Mouse (Mus musculus): ENCODE results near the gene Otud3. TPM values are rescaled to one million over a fixed set of nuclear protein-coding genes. Genes with fewer than 3 reads are reported as not detected.
A peak's percentile ranks its signal among the peaks of the same experiment; 100 is the strongest.
"Not testable (repeated sequence)": the region's sequence is repeated elsewhere in the genome, so short reads cannot be mapped to it uniquely, and the experiment has no call there.

The Otud3 gene
- polyA plus RNA-seq, 1 experiment from 2014 or later: 2.8 TPM

DNA sequence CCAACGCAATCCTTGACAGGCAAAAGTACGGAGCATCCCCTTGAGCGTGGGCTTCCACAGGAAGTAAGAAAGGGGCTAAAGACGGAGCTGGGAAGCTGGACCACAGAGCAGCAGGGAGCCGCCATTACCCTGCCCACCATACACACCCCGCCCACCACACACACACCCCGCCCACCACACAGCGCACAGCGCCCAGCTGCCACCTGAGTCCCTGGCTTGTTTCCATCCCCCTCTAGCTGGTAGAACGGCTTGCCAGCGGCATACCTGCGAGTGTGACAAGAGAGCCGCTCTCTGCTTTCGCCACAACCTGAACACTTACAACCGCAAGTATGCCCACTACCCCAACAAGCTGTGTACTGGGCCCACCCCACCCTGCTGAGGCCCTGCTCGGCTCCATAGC lies 31.6 kb downstream of the Otud3 start:
- Histone ChIP-seq H3K36me3 (replicated peaks) (no peaks in the 10 kb centered on the region), H3K9ac (no peak overlapping the region), H3K4me3 (no peak overlapping the region), H3K9me3 (no peaks in the 10 kb centered on the region), H3K4me1 (peaks cover 3% of the 10 kb centered on the region; the same call in 1 of the 2 replicates), H3K27ac (no peak overlapping the region), H3K27me3 (replicated peaks) (no peaks in the 10 kb centered on the region), H3K4me2 (peak overlapping the region; percentile 14)
- ATAC-seq (replicated peaks): no peak
- whole genome bisulfite sequencing: 12% methylated on average over 16 of the region's 16 CpGs

DNA sequence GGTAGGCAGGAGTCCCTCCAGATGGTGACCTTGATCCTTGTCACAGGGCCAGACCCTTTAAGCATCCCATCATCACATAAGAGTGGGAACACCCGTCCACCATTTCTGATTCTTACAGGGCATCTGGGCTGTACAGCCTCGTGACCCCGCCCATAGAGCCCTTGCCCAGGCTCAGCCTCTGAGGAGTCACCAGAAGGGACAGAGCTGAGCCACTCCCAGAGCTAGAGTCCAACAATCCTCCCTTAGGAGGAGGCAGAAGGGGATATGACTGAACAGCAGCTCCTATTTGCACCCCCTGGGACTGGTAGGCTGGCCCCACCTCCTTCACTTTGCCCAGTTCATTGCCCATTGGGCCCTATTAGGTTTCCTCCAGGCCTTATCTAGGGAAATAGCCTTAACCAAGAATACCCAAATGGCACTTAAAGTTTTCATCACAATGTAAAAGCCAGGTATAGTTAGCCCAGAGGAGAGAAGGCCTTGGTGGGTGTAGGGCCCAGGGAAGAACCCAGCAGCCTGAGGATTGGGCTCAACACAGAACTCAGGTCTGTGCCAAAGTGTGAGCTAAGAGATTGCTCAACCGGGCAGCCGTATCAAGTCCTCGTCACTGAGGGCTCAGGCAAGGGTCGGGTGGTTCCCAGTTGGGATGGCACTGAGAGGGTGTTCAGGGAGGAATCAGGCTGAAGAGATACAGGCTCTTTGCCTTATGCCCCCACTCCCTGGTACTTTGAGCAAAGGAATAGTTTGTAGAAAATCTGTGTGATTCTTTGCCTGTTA lies 32.7 kb downstream of the Otud3 start:
- H3K27ac ChIP-seq: no peak overlapping the region
- no peak overlapping the region for H3K9ac ChIP-seq
- H3K27me3 ChIP-seq (replicated peaks): no peaks in the 10 kb centered on the region
- peaks cover 3% of the 10 kb centered on the region; the same call in 1 of the 2 replicates for H3K4me1 ChIP-seq
- no peak for ATAC-seq (replicated peaks)
- 87% methylated on average over 7 of the region's 7 CpGs for WGBS
- no peak overlapping the region for H3K4me2 ChIP-seq
- H3K36me3 ChIP-seq (replicated peaks): no peaks in the 10 kb centered on the region
- no peaks in the 10 kb centered on the region for H3K9me3 ChIP-seq
- H3K4me3 ChIP-seq: no peak overlapping the region

- ATAC-seq (replicated peaks): no peak
- no peak overlapping the region for H3K4me3 ChIP-seq
- H3K4me1 ChIP-seq: peaks cover 3% of the 10 kb centered on the region; the same call in 1 of the 2 replicates
- H3K9me3 ChIP-seq: no peaks in the 10 kb centered on the region
- no peaks in the 10 kb centered on the region for H3K27me3 ChIP-seq (replicated peaks)
- H3K4me2 ChIP-seq: no peak overlapping the region
- H3K27ac ChIP-seq: no peak overlapping the region
- H3K36me3 ChIP-seq (replicated peaks): no peaks in the 10 kb centered on the region
- WGBS: 89% methylated on average over 11 of the region's 11 CpGs
- H3K9ac ChIP-seq: no peak overlapping the region
Observed at GRCm38 (mm10) chr4:138879808-138880207, 33.9 kb downstream of the Otud3 start.

DNA sequence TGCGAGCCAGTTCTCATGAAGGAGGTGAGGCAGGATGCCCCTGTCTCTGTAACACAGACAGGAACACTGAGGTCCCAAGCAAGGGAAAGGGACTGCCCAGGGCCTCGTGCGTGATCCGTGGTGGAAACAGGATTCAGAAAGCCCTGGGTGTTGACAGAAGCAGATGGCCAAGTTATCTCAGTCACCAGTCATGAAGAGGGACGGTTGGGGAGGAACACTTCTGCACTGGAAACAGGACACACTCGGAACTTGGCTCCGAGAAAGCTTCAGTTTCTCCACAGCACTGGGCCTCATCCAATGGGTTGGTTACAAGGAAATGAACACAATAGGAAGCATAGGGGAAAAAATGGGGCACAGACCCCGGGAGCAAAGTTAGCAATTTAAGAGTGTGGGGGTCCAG lies 35.0 kb downstream of the Otud3 start:
- ATAC-seq (replicated peaks): no peak
- Histone ChIP-seq H3K9me3 (no peaks in the 10 kb centered on the region), H3K27me3 (replicated peaks) (no peaks in the 10 kb centered on the region), H3K4me1 (peaks cover 3% of the 10 kb centered on the region; the same call in 1 of the 2 replicates), H3K4me2 (no peak overlapping the region), H3K36me3 (replicated peaks) (no peaks in the 10 kb centered on the region), H3K4me3 (no peak overlapping the region), H3K27ac (no peak overlapping the region), H3K9ac (no peak overlapping the region)
- WGBS: 67% methylated on average over 8 of the region's 8 CpGs

DNA sequence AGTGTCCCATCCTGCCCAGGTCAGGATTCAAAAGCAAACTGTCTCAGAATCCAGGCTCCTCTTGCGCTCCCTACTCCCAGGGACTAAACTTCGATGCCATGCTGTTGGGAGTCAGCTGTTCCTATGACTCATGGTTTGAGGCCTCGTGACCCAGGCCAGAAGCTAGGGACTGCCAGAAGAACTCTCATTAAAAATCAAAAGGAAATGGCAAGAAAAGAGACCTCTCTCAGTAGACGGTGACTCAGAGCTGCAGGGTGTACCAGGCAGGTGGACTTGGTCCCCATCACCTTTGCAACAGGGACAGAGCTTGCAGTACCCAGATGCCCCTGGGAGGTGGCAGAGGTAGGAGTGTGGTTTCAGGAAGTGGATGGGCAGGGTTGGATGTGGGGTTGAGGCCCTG lies 36.0 kb downstream of the Otud3 start, which contains the start of gene Pla2g2e:
TSS of gene Pla2g2e (plus strand) at position 212 of the 400 bp plus-strand sequence.
- WGBS: 91% methylated on average over 4 of the region's 4 CpGs
- no peaks in the 10 kb centered on the region for H3K27me3 ChIP-seq (replicated peaks)
- H3K9ac ChIP-seq: no peak within 1 kb of the TSS
- H3K4me1 ChIP-seq: peaks cover 3% of the 10 kb centered on the region; the same call in 1 of the 2 replicates
- H3K36me3 ChIP-seq (replicated peaks): no peaks in the 10 kb centered on the region
- H3K9me3 ChIP-seq: no peaks in the 10 kb centered on the region
- H3K27ac ChIP-seq: no peak within 1 kb of the TSS
- H3K4me3 ChIP-seq: no peak within 1 kb of the TSS
- H3K4me2 ChIP-seq: no peak within 1 kb of the TSS
- ATAC-seq (replicated peaks): no peak

- Histone ChIP-seq H3K4me3 (no peak overlapping the region), H3K27me3 (replicated peaks) (no peaks in the 10 kb centered on the region), H3K4me2 (no peak overlapping the region), H3K4me1 (no peaks in the 10 kb centered on the region), H3K27ac (no peak overlapping the region), H3K36me3 (replicated peaks) (no peaks in the 10 kb centered on the region), H3K9ac (no peak overlapping the region), H3K9me3 (no peaks in the 10 kb centered on the region)
- no peak for ATAC-seq (replicated peaks)
- WGBS: 92% methylated on average over 2 of the region's 2 CpGs
Observed at GRCm38 (mm10) chr4:138875986-138876385, 37.8 kb downstream of the Otud3 start.

DNA sequence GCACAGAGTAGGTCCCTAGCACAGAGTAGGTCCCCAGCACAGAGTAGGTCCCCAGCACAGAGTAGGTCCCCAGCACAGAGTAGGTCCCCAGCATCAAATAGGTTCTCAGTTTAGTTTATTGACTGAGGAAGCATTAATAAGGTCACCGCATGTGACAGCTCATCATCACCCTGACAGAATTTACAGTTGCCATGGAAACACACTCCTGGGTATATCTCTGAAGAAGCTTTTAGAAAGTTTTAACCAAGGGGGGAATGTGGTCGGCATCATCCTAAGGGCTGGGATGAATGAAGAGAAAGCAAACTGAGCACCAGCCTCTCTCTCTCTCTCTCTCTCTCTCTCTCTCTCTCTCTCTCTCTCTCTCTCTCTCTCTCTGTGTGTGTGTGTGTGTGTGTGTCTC lies 38.5 kb downstream of the Otud3 start:
- 61% methylated on average over 2 of the region's 2 CpGs for WGBS
- not testable (repeated sequence) for H3K9me3 ChIP-seq; H3K36me3 ChIP-seq (replicated peaks); H3K4me2 ChIP-seq; H3K4me3 ChIP-seq; H3K27me3 ChIP-seq (replicated peaks); ATAC-seq (replicated peaks); H3K27ac ChIP-seq; H3K4me1 ChIP-seq; H3K9ac ChIP-seq

- Histone ChIP-seq H3K27ac (no peak within 1 kb of the TSS), H3K36me3 (replicated peaks) (no peaks in the 10 kb centered on the region), H3K4me1 (no peaks in the 10 kb centered on the region), H3K27me3 (replicated peaks) (no peaks in the 10 kb centered on the region), H3K9ac (no peak within 1 kb of the TSS), H3K4me2 (no peak within 1 kb of the TSS), H3K9me3 (no peaks in the 10 kb centered on the region), H3K4me3 (no peak within 1 kb of the TSS)
- no peak for ATAC-seq (replicated peaks)
- 86% methylated on average over 6 of the region's 6 CpGs for WGBS
Observed at GRCm38 (mm10) chr4:138873864-138874263, 39.9 kb downstream of the Otud3 start, which contains the start of gene Gm13030. Gm13030 (minus strand) TSS chr4:138873964.

GRCm38 (mm10) chr4:138868666-138869065 lies 45.1 kb downstream of the Otud3 start:
- Histone ChIP-seq H3K4me2 (no peak overlapping the region), H3K9ac (no peak overlapping the region), H3K27me3 (replicated peaks) (no peaks in the 10 kb centered on the region), H3K4me3 (no peak overlapping the region), H3K27ac (no peak overlapping the region), H3K9me3 (no peaks in the 10 kb centered on the region), H3K36me3 (replicated peaks) (no peaks in the 10 kb centered on the region), H3K4me1 (no peaks in the 10 kb centered on the region)
- no peak for ATAC-seq (replicated peaks)
- WGBS: 52% methylated on average over 8 of the region's 8 CpGs

- Histone ChIP-seq H3K27me3 (replicated peaks) (no peaks in the 10 kb centered on the region), H3K4me1 (no peaks in the 10 kb centered on the region), H3K27ac (no peak overlapping the region), H3K36me3 (replicated peaks) (no peaks in the 10 kb centered on the region), H3K4me2 (no peak overlapping the region), H3K9me3 (no peaks in the 10 kb centered on the region), H3K9ac (no peak overlapping the region), H3K4me3 (no peak overlapping the region)
- 13% methylated on average over 7 of the region's 7 CpGs for WGBS
- no peak for ATAC-seq (replicated peaks)
Observed at GRCm38 (mm10) chr4:138866413-138866812, 47.3 kb downstream of the Otud3 start.

DNA sequence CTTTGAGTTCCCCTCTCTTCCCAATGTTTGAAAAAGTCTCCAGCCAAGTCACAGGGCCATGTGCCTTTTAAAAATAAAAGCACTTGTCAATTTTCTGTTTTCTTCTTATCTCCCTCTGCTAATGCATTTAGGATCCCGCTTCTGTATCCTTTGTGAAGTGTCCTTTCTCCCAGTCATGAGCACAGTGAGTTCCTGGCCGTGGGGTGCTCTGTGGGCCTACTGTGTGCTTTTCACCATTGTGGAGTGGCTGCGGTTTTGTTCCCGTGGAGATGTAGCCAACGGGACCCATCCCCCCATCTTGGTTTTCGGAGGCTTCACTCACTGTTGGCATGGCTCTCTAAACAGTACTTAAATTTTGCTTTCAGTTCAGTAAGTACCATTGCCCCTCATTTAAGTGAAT lies 47.8 kb downstream of the Otud3 start:
- Histone ChIP-seq H3K4me2 (no peak overlapping the region), H3K4me1 (no peaks in the 10 kb centered on the region), H3K36me3 (replicated peaks) (no peaks in the 10 kb centered on the region), H3K4me3 (no peak overlapping the region), H3K27me3 (replicated peaks) (no peaks in the 10 kb centered on the region), H3K9ac (no peak overlapping the region), H3K27ac (no peak overlapping the region), H3K9me3 (no peaks in the 10 kb centered on the region)
- ATAC-seq (replicated peaks): no peak
- 65% methylated on average over 6 of the region's 6 CpGs for WGBS

DNA sequence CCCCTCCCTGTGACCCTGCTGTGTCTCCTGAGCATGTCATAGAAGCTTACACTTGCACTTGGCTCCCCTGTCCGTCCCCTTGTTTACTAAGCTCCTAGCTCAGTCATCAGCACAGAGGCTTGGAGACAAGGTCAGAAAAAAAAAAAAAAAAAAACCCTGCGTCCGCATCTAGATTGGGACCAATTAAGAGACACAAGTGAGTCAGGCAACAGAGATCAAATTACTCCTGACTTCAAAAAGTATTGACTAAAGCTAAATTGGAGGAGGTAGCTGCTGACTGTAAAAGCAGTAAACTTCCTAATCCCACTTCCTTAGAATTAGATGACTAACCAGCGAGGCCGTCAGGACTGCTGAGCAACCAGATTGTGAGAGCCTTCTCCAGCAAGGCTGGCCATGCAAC lies 48.7 kb downstream of the Otud3 start:
- Histone ChIP-seq H3K36me3 (replicated peaks) (no peaks in the 10 kb centered on the region), H3K9me3 (no peaks in the 10 kb centered on the region), H3K27me3 (replicated peaks) (no peaks in the 10 kb centered on the region), H3K9ac (no peak overlapping the region), H3K4me1 (peaks cover 2% of the 10 kb centered on the region; the same call in 1 of the 2 replicates), H3K27ac (no peak overlapping the region), H3K4me2 (no peak overlapping the region), H3K4me3 (no peak overlapping the region)
- no peak for ATAC-seq (replicated peaks)
- 63% methylated on average over 5 of the region's 5 CpGs for WGBS

Data from midbrain, embryonic 15.5 days (tissue).